Mouse (Mus musculus) spleen, adult 2 months (tissue): ENCODE results near the gene Hint2. TPM values are rescaled to one million over a fixed set of nuclear protein-coding genes. Genes with fewer than 3 reads are reported as not detected.
A peak's percentile ranks its signal among the peaks of the same experiment; 100 is the strongest.

ENCODE experiments used
- DNase-seq, 2 experiments: peaks; one replicate each; pipeline versions ENCODE4 v3.0.0 to v3.0.0-alpha.2; 2012 to 2021; ENCODE audit warnings: low spot score in 2 of 2, low read depth in 1 of 2
- H3K27ac ChIP-seq: fragments of 200-500 bp; 2 replicates; pipeline ENCODE4 v1.5.1; 2012; ENCODE audit warnings: low read length, inconsistent platforms; ENCODE audit not compliant: insufficient read depth
- H3K27me3 ChIP-seq: fragments of 200-500 bp; 2 replicates; pipeline ENCODE4 v1.6.1; 2012; ENCODE audit warnings: mild to moderate bottlenecking, moderate library complexity, low read length, inconsistent platforms; ENCODE audit not compliant: control insufficient read depth, insufficient read depth
- H3K36me3 ChIP-seq: fragments of 200-500 bp; 2 replicates; pipeline ENCODE4 v1.6.1; 2012; ENCODE audit warnings: mild to moderate bottlenecking, low read length, inconsistent platforms; ENCODE audit not compliant: control insufficient read depth, insufficient read depth
- H3K4me1 ChIP-seq: fragments of 200-500 bp; 2 replicates; pipeline ENCODE4 v1.6.1; 2011; ENCODE audit warnings: inconsistent platforms; ENCODE audit not compliant: control insufficient read depth, insufficient read depth, insufficient read length
- H3K4me3 ChIP-seq: fragments of 200-500 bp; 2 replicates; pipeline ENCODE4 v1.5.1; 2011; ENCODE audit warnings: mild to moderate bottlenecking, inconsistent platforms; ENCODE audit not compliant: insufficient read depth, insufficient read length; ENCODE audit errors: extremely low read depth
- CTCF ChIP-seq: fragments of 200-500 bp; IDR thresholded peaks from 2 replicates; pipeline ENCODE4 v1.5.1; 2011; ENCODE audit warnings: mild to moderate bottlenecking, inconsistent platforms; ENCODE audit not compliant: insufficient read depth, insufficient read length, insufficient replicate concordance; ENCODE audit errors: extremely low read depth
- POLR2A ChIP-seq: fragments of 200-500 bp; IDR thresholded peaks from 2 replicates; pipeline ENCODE4 v1.6.1; 2011; ENCODE audit warnings: low read depth, low read length, inconsistent platforms
- WGBS: fragments of 180-500 bp; shearing (Covaris S2); methylation state at CpG from one replicate; pipeline ENCODE4 v1.1.7; 2018; 5-methylcytosine and 5-hydroxymethylcytosine counted together
- polyA plus RNA-seq: library from polyadenylated mRNA; depleted of rRNA; stranded (reverse); fragments of >200 nt; gene quantifications from 2 replicates; pipeline ENCODE4 v1.2.3, GENCODE M21; 2012

Hint2 gene
- polyA plus RNA-seq, 1 experiment: 23.2 TPM

DNA sequence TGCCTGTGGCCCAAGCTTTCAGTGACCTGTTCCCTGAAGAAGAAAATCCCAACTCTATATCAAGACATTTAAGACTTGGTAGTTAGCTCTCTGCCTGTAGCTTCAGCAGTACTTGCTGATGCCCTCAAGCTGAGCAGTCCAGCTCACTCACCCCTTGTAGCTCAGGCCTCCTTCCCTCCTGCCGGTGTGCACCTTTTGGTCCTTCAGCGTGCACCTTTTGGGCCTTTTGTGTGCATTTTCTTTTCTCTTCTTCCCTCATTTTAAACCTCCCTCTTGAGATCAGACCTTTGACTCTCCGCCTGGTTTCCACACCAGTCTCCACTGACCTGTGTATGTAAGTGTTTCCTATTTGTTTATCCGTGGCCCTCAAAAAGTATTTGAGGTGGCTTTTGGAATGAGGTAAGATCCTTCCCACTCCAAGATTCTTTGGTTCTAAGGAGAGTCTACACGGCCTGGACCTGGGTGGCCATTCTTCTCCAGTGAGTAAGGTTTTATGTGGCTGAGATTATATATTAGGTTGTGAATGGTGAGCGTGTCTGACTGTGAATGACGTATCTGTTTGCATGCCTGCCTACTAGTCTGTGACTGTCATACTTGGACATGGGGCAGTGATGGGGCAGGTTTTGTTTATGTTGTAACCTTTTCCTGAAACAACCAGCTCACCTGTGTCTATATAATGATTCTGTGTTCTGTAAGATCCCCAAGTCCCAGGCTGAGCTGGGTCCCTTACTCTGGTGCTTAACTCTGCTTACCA, 21.5 kb downstream of the Hint2 start:
- no peak for DNase-seq
- 94% methylated on average over 7 of the region's 7 CpGs for WGBS

DNA sequence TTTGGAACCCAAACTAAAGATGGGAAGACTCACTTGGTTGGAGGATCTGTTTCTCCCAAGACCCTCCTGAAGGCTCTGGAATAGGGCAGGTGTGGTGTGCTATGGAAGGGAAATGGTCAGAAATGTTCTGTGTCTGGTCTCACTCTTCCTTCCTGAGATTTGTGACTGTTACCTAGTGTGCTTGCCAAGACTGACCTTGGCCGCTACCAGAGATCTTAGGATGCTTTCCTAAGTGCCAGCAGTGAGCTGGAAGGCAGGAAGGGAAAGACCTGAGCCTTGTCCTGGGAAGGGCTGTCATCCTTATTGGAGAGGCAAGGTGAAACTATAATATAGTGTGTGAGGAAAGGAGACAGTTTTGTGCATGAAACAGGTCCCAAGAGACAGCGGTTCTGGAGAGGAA, 22.5 kb downstream of the Hint2 start:
- H3K4me3 ChIP-seq: no peak overlapping the region
- TF ChIP-seq CTCF: no peak
- TF ChIP-seq POLR2A: no peak
- WGBS: 89% methylated on average over 2 of the region's 2 CpGs
- no peaks in the 10 kb centered on the region; the same call in 1 of the 2 replicates for H3K4me1 ChIP-seq
- no peak for DNase-seq
- no peaks in the 10 kb centered on the region for H3K36me3 ChIP-seq
- H3K27me3 ChIP-seq: peaks cover 7% of the 10 kb centered on the region
- no peak overlapping the region for H3K27ac ChIP-seq

More for the DNA sequence above, 21.5 kb downstream of the Hint2 start:
- no peaks in the 10 kb centered on the region; the same call in 1 of the 2 replicates for H3K4me1 ChIP-seq
- H3K4me3 ChIP-seq: no peak overlapping the region
- no peak overlapping the region for H3K27ac ChIP-seq
- no peaks in the 10 kb centered on the region for H3K36me3 ChIP-seq
- TF ChIP-seq CTCF (no peak), POLR2A (no peak)
- H3K27me3 ChIP-seq: peaks cover 7% of the 10 kb centered on the region

DNA sequence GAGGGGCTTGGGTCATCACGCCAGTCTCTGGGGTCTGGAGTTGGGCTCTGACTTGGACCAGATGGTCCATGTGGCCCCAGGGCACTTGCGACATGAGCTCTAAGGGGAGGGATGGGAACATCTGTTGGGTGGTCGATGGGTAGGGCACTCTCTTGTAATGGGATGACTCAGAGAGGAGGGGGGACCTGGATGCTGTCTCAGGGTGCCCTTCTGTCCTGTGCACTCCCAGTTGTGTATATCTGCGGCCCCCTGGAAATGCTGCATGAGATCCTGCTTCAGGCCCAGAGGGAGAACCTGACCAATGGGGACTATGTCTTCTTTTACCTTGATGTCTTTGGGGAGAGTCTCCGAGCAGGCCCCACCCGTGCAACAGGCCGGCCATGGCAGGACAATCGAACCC, 23.0 kb downstream of the Hint2 start:
- WGBS: 84% methylated on average over 8 of the region's 8 CpGs
- H3K27me3 ChIP-seq: peaks cover 7% of the 10 kb centered on the region
- no peak overlapping the region for H3K27ac ChIP-seq
- DNase-seq: no peak
- H3K4me3 ChIP-seq: no peak overlapping the region
- H3K4me1 ChIP-seq: no peaks in the 10 kb centered on the region; the same call in 1 of the 2 replicates
- TF ChIP-seq CTCF (no peak), POLR2A (no peak)
- H3K36me3 ChIP-seq: no peaks in the 10 kb centered on the region

DNA sequence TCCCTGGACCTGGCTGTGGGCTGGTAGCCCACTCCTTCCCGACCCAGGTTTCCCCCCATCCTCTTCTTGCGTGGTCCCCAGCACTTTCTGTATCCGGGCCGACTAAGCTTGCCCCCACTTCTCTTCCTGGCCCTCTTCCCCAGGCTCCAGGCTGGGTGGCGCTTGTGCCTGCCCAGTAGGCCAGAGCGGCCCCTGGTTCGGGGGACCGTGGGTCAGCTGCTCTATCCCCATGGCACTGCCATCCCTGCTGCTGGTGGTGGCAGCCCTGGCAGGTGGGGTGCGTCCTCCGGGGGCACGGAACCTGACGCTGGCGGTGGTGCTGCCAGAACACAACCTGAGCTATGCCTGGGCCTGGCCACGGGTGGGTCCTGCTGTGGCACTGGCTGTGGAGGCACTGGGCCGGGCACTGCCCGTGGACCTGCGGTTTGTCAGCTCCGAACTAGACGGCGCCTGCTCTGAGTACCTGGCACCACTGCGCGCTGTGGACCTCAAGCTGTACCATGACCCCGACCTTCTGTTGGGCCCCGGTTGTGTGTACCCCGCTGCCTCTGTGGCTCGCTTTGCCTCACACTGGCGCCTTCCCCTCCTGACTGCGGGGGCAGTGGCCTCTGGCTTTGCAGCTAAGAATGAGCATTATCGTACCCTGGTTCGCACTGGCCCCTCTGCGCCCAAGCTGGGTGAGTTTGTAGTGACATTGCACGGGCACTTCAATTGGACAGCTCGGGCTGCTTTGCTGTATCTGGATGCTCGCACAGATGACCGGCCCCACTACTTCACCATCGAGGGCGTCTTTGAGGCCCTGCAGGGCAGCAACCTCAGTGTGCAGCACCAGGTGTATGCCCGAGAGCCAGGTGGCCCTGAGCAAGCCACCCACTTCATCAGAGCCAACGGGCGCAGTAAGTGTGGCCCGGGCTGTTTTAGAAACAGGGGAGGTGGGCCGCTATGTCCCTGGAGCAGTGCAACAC, 24.0 kb downstream of the Hint2 start:
- Histone ChIP-seq H3K4me3 (peak overlapping the region; percentile 33; the same call in 1 of the 2 replicates), H3K4me1 (no peaks in the 10 kb centered on the region; the same call in 1 of the 2 replicates), H3K27ac (no peak overlapping the region), H3K27me3 (peaks cover 7% of the 10 kb centered on the region), H3K36me3 (no peaks in the 10 kb centered on the region)
- TF ChIP-seq POLR2A: no peak
- TF ChIP-seq CTCF: no peak
- no peak for DNase-seq
- WGBS: 83% methylated on average over 42 of the region's 42 CpGs

DNA sequence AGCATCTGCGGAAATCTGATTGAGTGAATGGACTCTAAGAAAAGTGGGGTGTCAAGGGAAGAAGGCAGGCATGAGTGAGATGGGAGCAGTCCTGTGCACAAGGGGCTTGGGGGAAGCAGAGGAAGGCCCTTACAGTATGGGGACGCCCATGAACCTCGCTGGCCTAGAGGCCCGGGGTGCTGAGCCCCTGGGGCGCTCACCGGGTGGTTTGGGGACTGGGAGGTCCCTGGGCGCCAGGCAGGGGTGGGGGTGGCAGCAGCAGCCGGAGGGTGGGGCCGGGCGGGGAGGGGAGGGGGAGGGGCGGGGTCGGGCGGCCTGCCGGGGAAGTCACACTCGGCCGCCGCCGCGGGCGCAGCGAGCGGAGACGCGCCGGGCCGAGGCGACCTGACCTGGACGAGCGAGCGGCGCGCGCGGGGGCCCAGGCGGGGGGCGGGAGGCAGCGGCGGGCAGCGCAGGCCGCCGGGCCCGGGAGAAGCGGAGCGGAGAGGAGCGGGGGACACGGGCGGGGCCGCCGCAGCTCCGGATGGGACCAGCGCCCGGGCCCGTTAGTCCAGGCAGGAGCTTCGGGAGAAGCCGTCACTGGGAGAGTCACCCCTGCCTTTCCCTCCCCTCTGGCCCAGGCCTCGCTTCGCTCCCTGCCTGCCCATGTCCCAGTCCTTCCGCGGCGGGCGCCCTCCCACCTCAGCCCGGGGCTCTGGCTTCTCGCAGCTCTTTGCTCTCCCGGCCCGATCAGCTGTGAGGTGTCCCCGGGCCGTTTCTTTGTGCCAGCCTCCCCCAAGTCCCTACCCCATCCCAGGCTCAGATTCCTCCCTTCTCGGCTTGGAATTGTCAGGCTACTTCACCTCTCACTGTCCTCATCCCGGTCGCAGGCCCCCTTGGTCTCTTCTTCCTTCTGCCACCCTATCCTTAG, 25.0 kb downstream of the Hint2 start, which contains the start of gene Npr2:
Gene Npr2, plus strand, starts transcription at position 890 of the 910 bp plus-strand sequence.
- WGBS: 7% methylated on average over 41 of the region's 70 CpGs
- no peaks in the 10 kb centered on the region for H3K36me3 ChIP-seq
- peak within 1 kb of the TSS; percentile 33; the same call in 1 of the 2 replicates for H3K4me3 ChIP-seq
- no peak for DNase-seq
- TF ChIP-seq CTCF (no peak), POLR2A (no peak)
- no peaks in the 10 kb centered on the region; the same call in 1 of the 2 replicates for H3K4me1 ChIP-seq
- H3K27ac ChIP-seq: no peak within 1 kb of the TSS
- H3K27me3 ChIP-seq: peaks cover 7% of the 10 kb centered on the region

DNA sequence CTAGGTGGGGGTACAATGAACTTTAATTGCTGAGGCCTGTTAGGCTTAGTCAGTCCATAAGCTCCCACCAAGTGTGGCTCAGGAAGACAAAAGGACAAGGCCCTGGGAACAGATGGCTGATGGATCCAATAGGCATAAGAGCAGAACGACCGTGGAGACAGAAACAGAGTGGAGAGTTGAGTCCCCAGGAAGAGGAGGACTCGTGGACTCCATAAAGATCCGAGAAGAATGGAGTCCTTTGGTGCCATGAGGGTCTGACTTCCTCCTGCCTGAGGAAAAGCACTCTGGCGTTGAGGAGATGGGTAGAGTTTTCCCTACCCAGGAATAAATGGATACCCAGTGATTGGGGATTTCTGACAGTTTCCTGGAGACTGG, 25.6 kb downstream of the Hint2 start:
- WGBS: 55% methylated on average over 5 of the region's 5 CpGs
- H3K4me3 ChIP-seq: no peak overlapping the region

More for the DNA sequence above, 25.6 kb downstream of the Hint2 start:
- Histone ChIP-seq H3K36me3 (no peaks in the 10 kb centered on the region), H3K4me1 (no peaks in the 10 kb centered on the region; the same call in 1 of the 2 replicates), H3K27me3 (peaks cover 7% of the 10 kb centered on the region), H3K27ac (no peak overlapping the region)
- no peak for DNase-seq
- no peak for TF ChIP-seq CTCF
- TF ChIP-seq POLR2A: no peak
